Mouse (Mus musculus) CH12.LX (cell line): ENCODE results near the gene Sema3g. TPM values are rescaled to one million over a fixed set of nuclear protein-coding genes. Genes with fewer than 3 reads are reported as not detected.

Source experiments
- DNase-seq: peaks from one replicate; pipeline ENCODE4 v3.0.0-alpha.2; 2013; ENCODE audit errors: extremely low read depth
- H3K27ac ChIP-seq: 2 replicates; pipeline ENCODE4 v1.5.1; 2012; ENCODE audit warnings: low read depth, mild to moderate bottlenecking, control low read depth, moderate library complexity; ENCODE audit not compliant: insufficient read depth
- H3K27me3 ChIP-seq: replicated peaks from 2 replicates; pipeline ENCODE3; 2012; ENCODE audit warnings: inconsistent platforms
- H3K36me3 ChIP-seq, 2 experiments: replicated peaks in 1 of 2; 2 replicates each; pipeline versions ENCODE3 to v1.6.1; 2012; ENCODE audit warnings: inconsistent platforms in 1 of 2, low read length in 1 of 2, mild to moderate bottlenecking in 1 of 2, mixed read lengths in 1 of 2, moderate library complexity in 1 of 2; ENCODE audit not compliant: control insufficient read depth in 1 of 2, insufficient read depth in 1 of 2
- H3K4me1 ChIP-seq, 2 experiments: 2 replicates each; pipeline ENCODE4 v1.6.1; 2012; ENCODE audit warnings: inconsistent platforms in 1 of 2, moderate library complexity in 1 of 2; ENCODE audit not compliant: insufficient read depth in 2 of 2, control insufficient read depth in 1 of 2
- H3K4me2 ChIP-seq: 2 replicates; pipeline ENCODE4 v1.6.1; 2012; ENCODE audit warnings: low read depth, mild to moderate bottlenecking, control low read depth; ENCODE audit not compliant: poor library complexity, insufficient read depth, severe bottlenecking
- H3K4me3 ChIP-seq, 3 experiments: fragments of 150-350 bp in 1 of 3; sonication (generic) in 1 of 3; replicated peaks in 1 of 3; 2 replicates each; pipeline versions ENCODE3 to v1.5.1; 2011 to 2012; ENCODE audit warnings: low read depth in 2 of 3, low read length in 2 of 3, mild to moderate bottlenecking in 2 of 3, moderate library complexity in 2 of 3, control low read depth in 1 of 3, improper control_type of control experiment in 1 of 3, inconsistent platforms in 1 of 3, mixed read lengths in 1 of 3; ENCODE audit not compliant: poor library complexity in 1 of 3
- H3K79me2 ChIP-seq: replicated peaks from 2 replicates; pipeline ENCODE4 v1.6.1; 2012; ENCODE audit warnings: mild to moderate bottlenecking, moderate library complexity; ENCODE audit not compliant: control insufficient read depth, poor library complexity, insufficient read depth, severe bottlenecking; ENCODE audit errors: extremely low read depth
- H3K9ac ChIP-seq: 2 replicates; pipeline ENCODE4 v1.6.1; 2012; ENCODE audit warnings: low read depth, mild to moderate bottlenecking, control low read depth, moderate library complexity; ENCODE audit not compliant: insufficient read depth
- H3K9me3 ChIP-seq: replicated peaks from 2 replicates; pipeline ENCODE3; 2012; ENCODE audit warnings: low read length, inconsistent platforms, mixed read lengths
- CHD1 ChIP-seq: IDR thresholded peaks from 2 replicates; pipeline ENCODE4 v1.6.1; 2012; ENCODE audit warnings: low read depth, low read length, improper control_type of control experiment, inconsistent platforms
- ELF1 ChIP-seq: IDR thresholded peaks from 2 replicates; pipeline ENCODE4 v1.6.1; 2014; ENCODE audit warnings: low read depth, mild to moderate bottlenecking, inconsistent platforms, low read length, improper control_type of control experiment
- EP300 ChIP-seq: IDR thresholded peaks from 2 replicates; pipeline ENCODE4 v1.6.1; 2011; ENCODE audit warnings: low read length, improper control_type of control experiment
- IRF4 ChIP-seq: IDR thresholded peaks from 2 replicates; pipeline ENCODE4 v1.6.1; 2014; ENCODE audit warnings: low read depth, mild to moderate bottlenecking, inconsistent platforms, low read length, improper control_type of control experiment
- KAT2A ChIP-seq: IDR thresholded peaks from 2 replicates; pipeline ENCODE4 v1.6.1; 2012; ENCODE audit warnings: low read length, improper control_type of control experiment, inconsistent platforms; ENCODE audit not compliant: insufficient replicate concordance
- MAX ChIP-seq: IDR thresholded peaks from 2 replicates; pipeline ENCODE4 v1.6.1; 2011; ENCODE audit warnings: low read length, improper control_type of control experiment
- MAZ ChIP-seq: IDR thresholded peaks from 2 replicates; pipeline ENCODE4 v1.6.1; 2012; ENCODE audit warnings: low read depth, mild to moderate bottlenecking, inconsistent platforms, low read length, improper control_type of control experiment, moderate library complexity
- NRF1 ChIP-seq: IDR thresholded peaks from 2 replicates; pipeline ENCODE4 v1.6.1; 2014; ENCODE audit warnings: low read depth, mild to moderate bottlenecking, inconsistent platforms, low read length, improper control_type of control experiment, moderate library complexity
- PAX5 ChIP-seq: IDR thresholded peaks from 2 replicates; pipeline ENCODE4 v1.6.1; 2012; ENCODE audit warnings: low read length, inconsistent platforms, mixed read lengths
- POLR2A ChIP-seq: IDR thresholded peaks from 2 replicates; pipeline ENCODE4 v1.6.1; 2011; ENCODE audit warnings: low read depth, mild to moderate bottlenecking, improper control_type of control experiment, low read length
- POLR2AphosphoS2 ChIP-seq: IDR thresholded peaks from 2 replicates; pipeline ENCODE4 v1.6.1; 2011; ENCODE audit warnings: low read depth, low read length, improper control_type of control experiment
- RAD21 ChIP-seq: IDR thresholded peaks from 2 replicates; pipeline ENCODE4 v1.6.1; 2011; ENCODE audit warnings: low read depth, mild to moderate bottlenecking, low read length, improper control_type of control experiment, moderate library complexity
- RCOR1 ChIP-seq: conservative IDR thresholded peaks from 2 replicates; pipeline ENCODE4 v1.6.1; 2012; ENCODE audit warnings: low read depth, mild to moderate bottlenecking, inconsistent platforms, low read length, improper control_type of control experiment
- UBTF ChIP-seq: IDR thresholded peaks from 2 replicates; pipeline ENCODE4 v1.6.1; 2012; ENCODE audit warnings: low read depth, mild to moderate bottlenecking, inconsistent platforms, low read length, improper control_type of control experiment, moderate library complexity
- USF1 ChIP-seq: IDR thresholded peaks from 2 replicates; pipeline ENCODE4 v1.6.1; 2014; ENCODE audit warnings: low read depth, mild to moderate bottlenecking, inconsistent platforms, low read length, improper control_type of control experiment
- ZKSCAN1 ChIP-seq: IDR thresholded peaks from 2 replicates; pipeline ENCODE4 v1.6.1; 2012; ENCODE audit warnings: low read depth, inconsistent platforms, low read length, improper control_type of control experiment, borderline replicate concordance
- ZMIZ1 ChIP-seq: IDR thresholded peaks from 2 replicates; pipeline ENCODE4 v1.6.1; 2012; ENCODE audit warnings: low read depth, mild to moderate bottlenecking, inconsistent platforms, low read length, improper control_type of control experiment
- dilution Hi-C: fragments of 300-500 bp; cut with MboI; formaldehyde crosslinking; loops from 2 replicates; pipeline ENCODE4 v1.14.3; 2020; ENCODE audit warnings: low sequenced_read_pairs; ENCODE audit not compliant: extremely low pct_unique_long_range_greater_than_20kb, extremely low pct_ligation_motif_present
- in situ Hi-C: fragments of 300-500 bp; cut with MboI; formaldehyde crosslinking; loops from 3 replicates; pipeline ENCODE4 v1.14.3; 2019; ENCODE audit warnings: low sequenced_read_pairs, low pct_ligation_motif_present, low pct_unique_long_range_greater_than_20kb, mixed read lengths
- polyA plus RNA-seq: library from polyadenylated mRNA; unstranded; fragments of >175 nt; gene quantifications from 2 replicates; pipeline ENCODE4 v1.2.1, GENCODE M21; 2012; ENCODE audit warnings: low read depth; ENCODE audit not compliant: insufficient read length
- total RNA-seq, 2 experiments: library from RNA; depleted of rRNA; stranded (reverse); fragments of 300-350 nt in 1 of 2; fragments of >200 nt in 1 of 2; gene quantifications; 2 replicates each; pipeline ENCODE4 v1.2.3; 2012 to 2014

Gene Sema3g
- total and polyA plus RNA-seq, 3 experiments = 0.36 to 1.1 (median 0.94) TPM

DNA sequence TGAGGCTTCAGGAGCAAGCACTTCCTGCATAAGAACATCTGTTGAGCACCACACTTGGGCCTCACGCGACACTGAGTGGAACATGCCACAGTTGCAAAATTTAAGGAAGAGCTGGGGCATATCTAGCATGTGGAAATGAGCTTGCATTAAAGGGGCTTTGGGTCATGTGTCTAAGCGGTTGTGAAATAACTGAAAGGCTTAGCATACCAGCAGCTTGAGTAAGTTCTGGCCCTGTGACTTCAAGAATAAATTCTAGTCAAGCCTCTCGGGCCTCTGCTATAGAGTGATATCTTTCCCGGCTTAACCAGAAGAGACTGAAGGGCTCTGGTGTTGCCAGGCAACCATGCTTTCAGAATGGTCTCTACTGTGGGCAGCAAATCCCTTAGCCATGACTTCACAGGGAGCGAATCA lies 28.9 kb upstream of the Sema3g start:
- Histone ChIP-seq H3K27me3 (no peaks in the 10 kb centered on the region), H3K36me3 (peaks cover 92 to 100% of the 10 kb centered on the region in 2 experiments), H3K9me3 (no peaks in the 10 kb centered on the region), H3K9ac (no peak overlapping the region), H3K4me1 (no peaks in the 10 kb centered on the region; a peak in 1 of 4 replicates), H3K79me2 (0 out of 2 replicates have a peak, but pooled peaks cover 3% of the 10 kb centered on the region), H3K27ac (no peak overlapping the region), H3K4me2 (no peak overlapping the region), H3K4me3 (no peak overlapping the region)
- dilution Hi-C loops = no loop called here
- in situ Hi-C loops = no loop called here
- DNase-seq = no peak
- TF ChIP-seq NRF1 = no peak
- no peak for TF ChIP-seq RAD21
- TF ChIP-seq POLR2AphosphoS2 = no peak
- TF ChIP-seq KAT2A = no peak
- no peak for TF ChIP-seq USF1
- TF ChIP-seq IRF4 = no peak
- no peak for TF ChIP-seq MAX
- no peak for TF ChIP-seq ELF1
- no peak for TF ChIP-seq CHD1
- TF ChIP-seq POLR2A = no peak
- TF ChIP-seq ZMIZ1 = no peak
- TF ChIP-seq MAZ = no peak
- no peak for TF ChIP-seq RCOR1

DNA sequence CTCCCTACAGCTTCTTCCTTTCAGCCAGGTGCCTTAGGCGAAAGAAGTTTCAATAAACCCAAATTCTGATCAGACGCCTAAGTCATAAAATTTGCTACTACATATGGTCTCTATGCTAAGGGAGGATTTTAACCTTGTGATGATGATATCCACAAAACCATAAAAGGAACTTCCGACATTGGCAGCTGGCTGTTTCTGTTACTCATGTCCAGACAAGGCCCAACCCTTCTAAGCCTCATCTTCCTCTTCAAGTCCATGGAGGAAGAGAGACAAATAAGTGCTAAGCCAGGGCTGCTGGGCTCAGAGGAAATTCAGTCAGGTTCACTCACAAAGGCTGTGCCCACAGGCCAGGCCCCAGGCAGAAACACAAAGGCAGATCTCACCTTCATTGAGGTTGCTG lies 28.3 kb upstream of the Sema3g start:
- H3K79me2 ChIP-seq = 0 out of 2 replicates have a peak, but pooled peaks cover 3% of the 10 kb centered on the region
- peaks cover 86 to 99% of the 10 kb centered on the region in 2 experiments for H3K36me3 ChIP-seq
- H3K27ac ChIP-seq = no peak overlapping the region
- H3K9ac ChIP-seq = no peak overlapping the region
- DNase-seq = no peak
- no peak for TF ChIP-seq UBTF
- TF ChIP-seq PAX5 = no peak
- no peak for TF ChIP-seq EP300
- TF ChIP-seq ZKSCAN1 = no peak
- H3K4me1 ChIP-seq = no peaks in the 10 kb centered on the region; a peak in 1 of 4 replicates
- dilution Hi-C loops = no loop called here
- no peaks in the 10 kb centered on the region for H3K27me3 ChIP-seq
- H3K4me3 ChIP-seq = no peak overlapping the region
- in situ Hi-C loops = no loop called here
- no peaks in the 10 kb centered on the region for H3K9me3 ChIP-seq
- no peak overlapping the region for H3K4me2 ChIP-seq
